Mouse (Mus musculus) cerebellum, adult 11-12 months (tissue): ENCODE data around the gene Olfr373.
"Not testable (repeated sequence)": the region's sequence is repeated elsewhere in the genome, so short reads cannot be mapped to it uniquely, and the experiment has no call there.

ENCODE experiments used
- DNase-seq: peaks from one replicate; pipeline ENCODE4 v3.0.0; 2022

Olfr373 gene

GRCm38 (mm10) chr8:72082877-72083276 lies at the start of gene Olfr373:
Gene Olfr373 (plus strand): TSS chr8:72083177.
- DNase-seq: not testable (repeated sequence)

GRCm38 (mm10) chr8:72040918-72041317 lies 42.1 kb upstream of the Olfr373 start, which contains the start of gene Olfr372:
Gene Olfr372 (plus strand): TSS chr8:72041218.
- not testable (repeated sequence) for DNase-seq

- DNase-seq: no peak
Measured at GRCm38 (mm10) chr8:72042493-72042892, 40.5 kb upstream of the Olfr373 start.

- not testable (repeated sequence) for DNase-seq
Measured at GRCm38 (mm10) chr8:72054633-72055032, 28.3 kb upstream of the Olfr373 start.

GRCm38 (mm10) chr8:72057643-72058042 lies 25.3 kb upstream of the Olfr373 start:
- DNase-seq: not testable (repeated sequence)

GRCm38 (mm10) chr8:72066819-72067399 lies 16.1 kb upstream of the Olfr373 start:
- not testable (repeated sequence) for DNase-seq

GRCm38 (mm10) chr8:72084744-72085143 lies 1.8 kb downstream of the Olfr373 start:
- DNase-seq: no peak

GRCm38 (mm10) chr8:72087611-72088010 lies 4.6 kb downstream of the Olfr373 start:
- not testable (repeated sequence) for DNase-seq

- not testable (repeated sequence) for DNase-seq
Measured at GRCm38 (mm10) chr8:72096721-72097120, 13.7 kb downstream of the Olfr373 start.

- DNase-seq: peak; percentile 5
Measured at GRCm38 (mm10) chr8:72099377-72100103, 16.6 kb downstream of the Olfr373 start.

- DNase-seq: no peak
Measured at GRCm38 (mm10) chr8:72105165-72105564, 22.2 kb downstream of the Olfr373 start.

- DNase-seq: no peak
Measured at GRCm38 (mm10) chr8:72106740-72107139, 23.8 kb downstream of the Olfr373 start, which contains the start of gene Olfr374. Gene Olfr374 (plus strand): TSS chr8:72107040.

- DNase-seq: no peak
Measured at GRCm38 (mm10) chr8:72110876-72111275, 27.9 kb downstream of the Olfr373 start.

- DNase-seq: no peak
Measured at GRCm38 (mm10) chr8:72112486-72112885, 29.5 kb downstream of the Olfr373 start.

- DNase-seq: no peak
Measured at GRCm38 (mm10) chr8:72115202-72115601, 32.2 kb downstream of the Olfr373 start.

GRCm38 (mm10) chr8:72118616-72119015 lies 35.6 kb downstream of the Olfr373 start:
- no peak for DNase-seq

GRCm38 (mm10) chr8:72121486-72121885 lies 38.5 kb downstream of the Olfr373 start:
- not testable (repeated sequence) for DNase-seq

GRCm38 (mm10) chr8:72121997-72122396 lies 39.0 kb downstream of the Olfr373 start:
- no peak for DNase-seq

GRCm38 (mm10) chr8:72127834-72128233 lies 44.9 kb downstream of the Olfr373 start:
- no peak for DNase-seq

- no peak for DNase-seq
Measured at GRCm38 (mm10) chr8:72131251-72131650, 48.3 kb downstream of the Olfr373 start.

- DNase-seq: no peak
Measured at GRCm38 (mm10) chr8:72131901-72132300, 48.9 kb downstream of the Olfr373 start.

GRCm38 (mm10) chr8:72132417-72132816 lies 49.4 kb downstream of the Olfr373 start:
- no peak for DNase-seq

- DNase-seq: no peak
Measured at GRCm38 (mm10) chr8:72132891-72133290, 49.9 kb downstream of the Olfr373 start.

- DNase-seq: no peak
Measured at GRCm38 (mm10) chr8:72133507-72133906, 50.5 kb downstream of the Olfr373 start.
